33 mouse cellular contexts compared by ENCODE assay signal in the genomic region with DNA sequence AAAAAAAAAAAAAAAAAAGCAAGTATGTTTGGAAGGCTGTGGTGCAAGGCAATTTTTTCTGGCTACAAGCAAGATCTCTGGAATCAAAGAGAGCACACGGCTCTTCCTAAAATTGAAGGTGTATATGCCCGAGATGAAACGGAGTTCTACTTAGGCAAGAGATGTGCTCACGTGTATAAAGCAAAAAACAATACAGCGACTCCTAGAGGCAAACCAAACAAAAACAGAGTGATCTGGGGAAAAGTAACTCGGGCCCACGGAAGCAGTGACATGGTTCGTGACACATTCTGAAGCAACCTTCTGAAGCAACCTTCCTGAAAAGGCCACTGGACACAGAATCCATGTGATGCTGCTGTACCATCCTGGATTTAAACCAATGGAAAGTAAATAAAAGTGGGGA. TPM values are rescaled to one million over a fixed set of nuclear protein-coding genes. Genes with fewer than 3 reads are reported as not detected.
"Had no signal": no experiment of that assay in that cellular context is flagged by ENCODE, and none has a peak within 500 bp of the region (broad histone marks: within the 10 kb centered on the region; RNA-seq: fewer than 3 reads in every experiment).

No protein-coding gene starts in this region.

- H3K4me3 ChIP-seq: heart, adult 2 months; heart, embryonic 13.5 days; heart, embryonic 15.5 days; hindbrain, embryonic 10.5 days; hindbrain, embryonic 12.5 days; intestine, embryonic 15.5 days; kidney, embryonic 15.5 days; layer of hippocampus, adult 2 months; left cerebral cortex, adult 2 months; limb, embryonic 10.5 days; limb, embryonic 12.5 days; liver, embryonic 13.5 days; liver, embryonic 15.5 days had no signal

- DNase-seq: gastrocnemius, postnatal 14 days; gastrocnemius, postnatal 36 days; heart, adult 11 months; heart, adult 2 months; heart, postnatal 14 days; heart, postnatal 4 days; kidney, adult 11 months; kidney, adult 2 months; kidney, adult 9 months; kidney, postnatal 14 days; kidney, postnatal 4 days; liver; liver, embryonic 13.5 days had no signal

- H3K27me3 ChIP-seq: heart, embryonic 13.5 days; heart, embryonic 15.5 days; hindbrain, embryonic 12.5 days; intestine, embryonic 15.5 days; kidney, embryonic 15.5 days; limb, embryonic 12.5 days; liver, embryonic 13.5 days; liver, embryonic 15.5 days had no signal

- H3K9ac ChIP-seq: heart, embryonic 13.5 days; heart, embryonic 15.5 days; hindbrain, embryonic 12.5 days; hindbrain, embryonic 14.5 days; intestine, embryonic 15.5 days; kidney, embryonic 15.5 days; limb, embryonic 12.5 days; liver, embryonic 13.5 days; liver, embryonic 15.5 days had no signal

- H3K27ac ChIP-seq: heart, adult 2 months; heart, embryonic 13.5 days; heart, embryonic 15.5 days; hindbrain, embryonic 10.5 days; hindbrain, embryonic 12.5 days; hindbrain, embryonic 14.5 days; intestine, embryonic 15.5 days; kidney, embryonic 15.5 days; kidney, postnatal 0 days; layer of hippocampus, adult 2 months; left cerebral cortex, adult 2 months; limb, embryonic 10.5 days; limb, embryonic 12.5 days; liver, embryonic 13.5 days; liver, embryonic 15.5 days had no signal

- H3K36me3 ChIP-seq: heart, embryonic 15.5 days; intestine, embryonic 15.5 days; kidney, embryonic 15.5 days; limb, embryonic 10.5 days; liver, embryonic 13.5 days; liver, embryonic 15.5 days had no signal

- H3K4me2 ChIP-seq: heart, embryonic 11.5 days; heart, embryonic 13.5 days; heart, embryonic 15.5 days; hindbrain, embryonic 12.5 days; hindbrain, embryonic 14.5 days; intestine, embryonic 15.5 days; kidney, embryonic 15.5 days; limb, embryonic 12.5 days; liver, embryonic 11.5 days; liver, embryonic 13.5 days; liver, embryonic 15.5 days had no signal

- H3K9me3 ChIP-seq: hindbrain, embryonic 12.5 days; intestine, embryonic 15.5 days; limb, embryonic 10.5 days; limb, embryonic 12.5 days; liver, embryonic 13.5 days; liver, embryonic 15.5 days had no signal

- H3K4me1 ChIP-seq: heart, embryonic 13.5 days; heart, embryonic 15.5 days; hindbrain, embryonic 10.5 days; hindbrain, embryonic 12.5 days; intestine, embryonic 15.5 days; kidney, embryonic 15.5 days; limb, embryonic 10.5 days; limb, embryonic 12.5 days; liver, embryonic 13.5 days; liver, embryonic 15.5 days had no signal

- ATAC-seq: hindbrain, embryonic 16.5 days; inflammation-experienced regulatory T-cells, adult 6 months; intestine, embryonic 15.5 days had no signal

RNA-seq across cellular contexts. Expression of gene Gpr22, which starts 33.6 kb away (rescaled TPM):
- total RNA-seq: gastrocnemius, adult 18-20 months; gastrocnemius, adult 8-10 months; gastrocnemius, postnatal 14 days; gastrocnemius, postnatal 36 days had no signal
- polyA plus RNA-seq: gonadal fat pad, adult 2 months had no signal
